ENCODE assay signal across 9 mouse cellular contexts in genomic region chr9:65094237-65094636, GRCm38 (mm10). TPM values are rescaled to one million over a fixed set of nuclear protein-coding genes. Genes with fewer than 3 reads are reported as not detected.
A peak's percentile ranks its signal among the peaks of the same experiment; 100 is the strongest.
DNase-seq lines count a peak whose midpoint lies in the region; ATAC-seq and TF ChIP-seq lines count a peak whose summit lies in the region.
"Had no signal": no experiment of that assay in that cellular context is flagged by ENCODE, and none has a peak within 500 bp of the region (broad histone marks: within the 10 kb centered on the region; RNA-seq: fewer than 3 reads in every experiment).

No protein-coding gene starts in this region.

- no peaks in the 10 kb centered on the region for H3K27me3 ChIP-seq in lung, embryonic 14.5 days (ENCODE audit: insufficient read depth, low read length)
- no peaks in the 10 kb centered on the region for H3K27me3 ChIP-seq in embryonic facial prominence, embryonic 10.5 days (replicated peaks; ENCODE audit: low read depth, poor library complexity, severe bottlenecking)
- H3K27me3 ChIP-seq in thymus, adult 2 months (ENCODE audit: control insufficient read depth, insufficient read depth, low read length): no peaks in the 10 kb centered on the region

- no peaks in the 10 kb centered on the region for H3K36me3 ChIP-seq in lung, embryonic 14.5 days (ENCODE audit: insufficient read depth)
- H3K36me3 ChIP-seq in embryonic facial prominence, embryonic 10.5 days (replicated peaks): no peaks in the 10 kb centered on the region
- no peaks in the 10 kb centered on the region for H3K36me3 ChIP-seq in thymus, adult 2 months (ENCODE audit: control insufficient read depth, insufficient read depth, low read length)

- ATAC-seq in lung, embryonic 14.5 days (ENCODE audit: insufficient read depth): peak; percentile 87

- no peak overlapping the region for H3K9ac ChIP-seq in lung, embryonic 14.5 days

- no peak for TF ChIP-seq POLR2A in thymus, adult 2 months (IDR thresholded peaks at IDR 0.05; ENCODE audit: control insufficient read depth, extremely low read depth, insufficient read depth, low read length, poor library complexity)

- H3K4me2 ChIP-seq in lung, embryonic 14.5 days: peak overlapping the region; percentile 23

- peak; percentile 90 for DNase-seq in lung, embryonic 14.5 days
- DNase-seq in lung, postnatal 25 days (ENCODE audit: low spot score): no peak
- DNase-seq in embryonic facial prominence, embryonic 10.5 days (ENCODE audit: low spot score): peak; percentile 34
- DNase-seq in heart, adult 8-10 months (ENCODE audit: low spot score): peak; percentile 62
- DNase-seq in layer of hippocampus, postnatal 10 days (ENCODE audit: low spot score in 2 of 2): peak; percentile 48 to 60
- DNase-seq in ovary, postnatal 14 days (ENCODE audit: low spot score): peak; percentile 68
- DNase-seq in thymus, adult 2 months: no peak
- DNase-seq in thymus, postnatal 14 days: no peak

- no peak overlapping the region for H3K4me3 ChIP-seq in lung, embryonic 14.5 days (ENCODE audit: low read depth, low read length)
- no peak overlapping the region for H3K4me3 ChIP-seq in embryonic facial prominence, embryonic 10.5 days
- no peak overlapping the region for H3K4me3 ChIP-seq in thymus, adult 2 months (ENCODE audit: control insufficient read depth, insufficient read depth, low read length)

- WGBS in lung, embryonic 14.5 days: 18% methylated on average over 6 of the region's 6 CpGs
- 64% methylated on average over 6 of the region's 6 CpGs for whole genome bisulfite sequencing in embryonic facial prominence, embryonic 10.5 days
- WGBS in thymus, adult 2 months: 91% methylated on average over 6 of the region's 6 CpGs

- TF ChIP-seq CTCF in lung, embryonic 14.5 days (IDR thresholded peaks at IDR 0.05; ENCODE audit: low read depth): no peak
- no peak for TF ChIP-seq CTCF in thymus, adult 2 months (IDR thresholded peaks at IDR 0.05; ENCODE audit: borderline replicate concordance, control insufficient read depth, extremely low read depth, insufficient read depth, low read length, poor library complexity)

- no peaks in the 10 kb centered on the region for H3K9me3 ChIP-seq in lung, embryonic 14.5 days (ENCODE audit: low read depth, low read length)
- no peaks in the 10 kb centered on the region for H3K9me3 ChIP-seq in embryonic facial prominence, embryonic 10.5 days

- peak overlapping the region; percentile 32; the same call in 1 of the 2 replicates for H3K27ac ChIP-seq in lung, embryonic 14.5 days (ENCODE audit: low read depth)
- 0 out of 2 replicates have a peak overlapping the region, but pooled peaks have one; percentile 14 for H3K27ac ChIP-seq in embryonic facial prominence, embryonic 10.5 days (replicated peaks)
- no peak overlapping the region for H3K27ac ChIP-seq in thymus, adult 2 months (ENCODE audit: control insufficient read depth, insufficient read depth, low read length)

- H3K4me1 ChIP-seq in lung, embryonic 14.5 days (ENCODE audit: insufficient read depth): no peaks in the 10 kb centered on the region
- H3K4me1 ChIP-seq in embryonic facial prominence, embryonic 10.5 days: peaks cover 3% of the 10 kb centered on the region; the same call in 1 of the 2 replicates
- no peaks in the 10 kb centered on the region for H3K4me1 ChIP-seq in thymus, adult 2 months (replicated peaks; ENCODE audit: control insufficient read depth, insufficient read depth, low read length)

RNA-seq across cellular contexts. Expression of gene Igdcc4, which starts 7.0 kb away (rescaled TPM):
- 26.4 and 28.9 TPM in 2 replicates for polyA plus RNA-seq in lung, embryonic 14.5 days (2014; fragmentation: Nextera tagmentation; extraction: Ambion mirVana)
- 9.7 and 11.5 TPM in 2 replicates for polyA plus RNA-seq in embryonic facial prominence, embryonic 10.5 days (2016; fragmentation: Nextera tagmentation; extraction: Ambion mirVana)
- 10 to 100 TPM; 13.3 to 17.9 (median 15.7) TPM for total RNA-seq in heart, adult 8-10 months (2022)
- total RNA-seq in layer of hippocampus, postnatal 10 days (2021): 10 to 100 TPM; 37.7 to 44.7 TPM
- 8.9 and 11.7 TPM in 2 replicates for polyA plus RNA-seq in thymus, adult 2 months (2012; rRNA removed)

RNA-seq across cellular contexts. Expression of gene Igdcc3, which starts 46.8 kb away (rescaled TPM):
- 2.3 and 4.1 TPM in 2 replicates for polyA plus RNA-seq in lung, embryonic 14.5 days (2014; fragmentation: Nextera tagmentation; extraction: Ambion mirVana)
- polyA plus RNA-seq in embryonic facial prominence, embryonic 10.5 days (2016; fragmentation: Nextera tagmentation; extraction: Ambion mirVana): 167 and 281 TPM in 2 replicates
- under 1 TPM in 2 of 4 experiments, not detected in 2; 0.09 to 0.19 TPM for total RNA-seq in heart, adult 8-10 months (2022)
- 1 to 10 TPM; 5.4 to 7.1 TPM for total RNA-seq in layer of hippocampus, postnatal 10 days (2021)
- polyA plus RNA-seq in thymus, adult 2 months (2012; rRNA removed): 0.07 and 0.13 TPM in 2 replicates
- total RNA-seq: liver, adult 2 months had no signal
- polyA plus RNA-seq: liver, adult 2 months had no signal

Comparison
In these comparisons a context has a peak if more than half of its experiments do, and no peak if none do; other contexts are left out.
1. DNase-seq: peak in lung, embryonic 14.5 days (single experiment), embryonic facial prominence, embryonic 10.5 days (single experiment), heart, adult 8-10 months (single experiment), layer of hippocampus, postnatal 10 days (2 of 2) and ovary, postnatal 14 days (single experiment); none in lung, postnatal 25 days (single experiment), thymus, adult 2 months (single experiment) and thymus, postnatal 14 days (single experiment).
2. RNA of gene Igdcc3, which starts 46.8 kb away (polyA plus RNA-seq): 167 to 281 TPM in embryonic facial prominence, embryonic 10.5 days; 2.3 to 4.1 TPM in lung, embryonic 14.5 days and 0.07 to 0.13 TPM in thymus, adult 2 months; every median in the first group is over 10 times any median in the second.